Mouse (Mus musculus) brain, embryonic 14.5 days (tissue): ENCODE measurements around the gene Gm44503.

ENCODE experiments used
- CTCF ChIP-seq: fragments of 200-500 bp; IDR thresholded peaks from 2 replicates; pipeline ENCODE4 v1.5.1; 2012; ENCODE audit warnings: inconsistent platforms, mild to moderate bottlenecking, moderate library complexity, borderline replicate concordance; ENCODE audit not compliant: insufficient read depth, insufficient read length; ENCODE audit errors: extremely low read depth
- POLR2A ChIP-seq: fragments of 200-500 bp; IDR thresholded peaks from 2 replicates; pipeline ENCODE4 v1.6.1; 2012; ENCODE audit warnings: mild to moderate bottlenecking, inconsistent platforms, borderline replicate concordance; ENCODE audit not compliant: poor library complexity, insufficient read depth, insufficient read length, severe bottlenecking; ENCODE audit errors: extremely low read depth

- no peak for TF ChIP-seq CTCF
- TF ChIP-seq POLR2A = no peak
Measured at GRCm38 (mm10) chr9:73059224-73059623, 100.6 kb downstream of the Gm44503 start.
